In genomic region chr13:93453275-93453674, GRCm38 (mm10) we compare ENCODE assay signal across 13 mouse cellular contexts. TPM values are rescaled to one million over a fixed set of nuclear protein-coding genes. Genes with fewer than 3 reads are reported as not detected.
DNase-seq lines count a peak whose midpoint lies in the region; ATAC-seq lines count a peak whose summit lies in the region.
"Had no signal": no experiment of that assay in that cellular context is flagged by ENCODE, and none has a peak within 500 bp of the region (broad histone marks: within the 10 kb centered on the region; RNA-seq: fewer than 3 reads in every experiment).

No protein-coding gene starts in this region.

- H3K9me3 ChIP-seq in midbrain, embryonic 16.5 days (replicated peaks; ENCODE audit: control insufficient read depth, low read length, poor library complexity, severe bottlenecking) = no peaks in the 10 kb centered on the region
- H3K9me3 ChIP-seq: embryonic facial prominence, embryonic 10.5 days; hindbrain, embryonic 15.5 days had no signal

- no peak overlapping the region for H3K9ac ChIP-seq in midbrain, embryonic 16.5 days (ENCODE audit: low read depth, low read length)
- H3K9ac ChIP-seq: hindbrain, embryonic 15.5 days had no signal

- H3K27me3 ChIP-seq in midbrain, embryonic 16.5 days (ENCODE audit: control insufficient read depth, insufficient read depth, low read depth, low read length) = no peaks in the 10 kb centered on the region
- H3K27me3 ChIP-seq: CH12.LX; hindbrain, embryonic 15.5 days had no signal

- intact Hi-C loops in left cerebral cortex, postnatal 10 days (cut with DNase I) = no loop called here

- peaks cover 5% of the 10 kb centered on the region; the same call in 1 of the 2 replicates for H3K36me3 ChIP-seq in midbrain, embryonic 16.5 days (ENCODE audit: control insufficient read depth, insufficient read depth, low read length)

- no peak overlapping the region for H3K4me3 ChIP-seq in midbrain, embryonic 16.5 days (ENCODE audit: low read depth, low read length)
- H3K4me3 ChIP-seq: embryonic facial prominence, embryonic 10.5 days; hindbrain, embryonic 15.5 days had no signal

- H3K4me1 ChIP-seq in midbrain, embryonic 16.5 days (ENCODE audit: control insufficient read depth, insufficient read depth, low read length) = no peaks in the 10 kb centered on the region
- H3K4me1 ChIP-seq: embryonic facial prominence, embryonic 10.5 days; hindbrain, embryonic 15.5 days had no signal

- 99% methylated on average over 6 of the region's 6 CpGs for WGBS in midbrain, embryonic 16.5 days

- peak; percentile 94 for DNase-seq in brain, adult 2 months (ENCODE audit: low read depth, low spot score)
- DNase-seq in brain, embryonic 18.5 days (ENCODE audit: low read depth, low spot score) = peak; percentile 37
- DNase-seq in cerebellum, postnatal 25 days = peak; percentile 68 to 82
- DNase-seq in left cerebral cortex, postnatal 10 days (ENCODE audit: extremely low spot score in 1 of 2, low spot score in 2 of 2) = peak; percentile 38 to 42
- no peak for DNase-seq in ovary, adult 18-20 months (ENCODE audit: low spot score)
- no peak for DNase-seq in thymus, postnatal 14 days
- DNase-seq: gastrocnemius, postnatal 36 days; liver had no signal

- H3K27ac ChIP-seq in midbrain, embryonic 16.5 days (ENCODE audit: low read length) = no peak overlapping the region
- H3K27ac ChIP-seq: embryonic facial prominence, embryonic 10.5 days; hindbrain, embryonic 15.5 days had no signal

- no peak for ATAC-seq in midbrain, embryonic 16.5 days
- ATAC-seq: lung, postnatal 0 days had no signal

- H3K4me2 ChIP-seq in midbrain, embryonic 16.5 days (ENCODE audit: low read length) = no peak overlapping the region
- H3K4me2 ChIP-seq: hindbrain, embryonic 15.5 days had no signal

RNA-seq across cellular contexts. Expression of gene Jmy, which starts 46.3 kb away (rescaled TPM):
- 10 to 100 TPM; 37.8 to 40.7 TPM for total RNA-seq in left cerebral cortex, postnatal 10 days (2021)
- polyA plus RNA-seq in midbrain, embryonic 16.5 days (2015; fragmentation: Nextera tagmentation; extraction: Ambion mirVana) = 3.2 and 3.5 TPM in 2 replicates

Comparison
In these comparisons a context has a peak if more than half of its experiments do, and no peak if none do; other contexts are left out.
1. DNase-seq: peak in brain, adult 2 months (single experiment), brain, embryonic 18.5 days (single experiment), cerebellum, postnatal 25 days (2 of 2) and left cerebral cortex, postnatal 10 days (2 of 2); none in ovary, adult 18-20 months (single experiment) and thymus, postnatal 14 days (single experiment).